Mouse (Mus musculus) kidney, embryonic 14.5 days (tissue): ENCODE measurements around the gene Lsm12. TPM values are rescaled to one million over a fixed set of nuclear protein-coding genes. Genes with fewer than 3 reads are reported as not detected.

ENCODE experiments used
- ATAC-seq: fragments of 200-750 bp; cut with Nextera tagmentation; 2 replicates; pipeline ENCODE4 v1.8.0; 2017; ENCODE audit warnings: moderate number of reproducible peaks, mild to moderate bottlenecking, moderate TSS enrichment, moderate library complexity; ENCODE audit not compliant: low FRiP score, low TSS enrichment
- H3K27ac ChIP-seq: fragments of 300-500 bp; sonication (generic); 2 replicates; pipeline ENCODE4 v1.5.1; 2014; ENCODE audit warnings: low read depth, mild to moderate bottlenecking, low read length, moderate library complexity, mixed read lengths
- H3K27me3 ChIP-seq: fragments of 300-500 bp; sonication (generic); 2 replicates; pipeline ENCODE4 v1.6.1; 2014; ENCODE audit warnings: mild to moderate bottlenecking, low read length; ENCODE audit not compliant: control insufficient read depth, insufficient read depth
- H3K36me3 ChIP-seq: fragments of 300-500 bp; sonication (generic); 2 replicates; pipeline ENCODE4 v1.6.1; 2014; ENCODE audit warnings: low read length, mixed read lengths; ENCODE audit not compliant: control insufficient read depth, insufficient read depth
- H3K4me1 ChIP-seq: fragments of 300-500 bp; sonication (generic); 2 replicates; pipeline ENCODE4 v1.6.1; 2014; ENCODE audit warnings: low read length, mixed read lengths; ENCODE audit not compliant: control insufficient read depth, insufficient read depth
- H3K4me2 ChIP-seq: fragments of 300-500 bp; sonication (generic); replicated peaks from 2 replicates; pipeline ENCODE4 v1.6.1; 2014; ENCODE audit warnings: low read depth, mild to moderate bottlenecking, low read length
- H3K4me3 ChIP-seq: fragments of 300-500 bp; sonication (generic); 2 replicates; pipeline ENCODE4 v1.5.1; 2014; ENCODE audit warnings: mild to moderate bottlenecking, low read length
- H3K9ac ChIP-seq: fragments of 300-500 bp; sonication (generic); 2 replicates; pipeline ENCODE4 v1.6.1; 2014; ENCODE audit warnings: low read depth, mild to moderate bottlenecking, low read length, moderate library complexity
- H3K9me3 ChIP-seq: fragments of 300-500 bp; sonication (generic); 2 replicates; pipeline ENCODE4 v1.6.1; 2016; ENCODE audit warnings: low read length; ENCODE audit not compliant: control insufficient read depth
- WGBS: fragments of 180-500 bp; shearing (Covaris S2); extraction: QIAGEN DNeasy Blood & Tissue Kit; methylation state at CpG from one replicate; pipeline ENCODE4 v1.1.7; 2014; 5-methylcytosine and 5-hydroxymethylcytosine counted together
- polyA plus RNA-seq: library from polyadenylated mRNA; unstranded; fragments of >200 nt; fragmentation: Nextera tagmentation; extraction: Ambion mirVana; gene quantifications from 2 replicates; pipeline ENCODE4 v1.2.1, GENCODE M21; 2014

The Lsm12 gene
- polyA plus RNA-seq: 93.9 and 106 TPM in 2 replicates

- H3K4me1 ChIP-seq: peaks cover 18% of the 10 kb centered on the region
- H3K9ac ChIP-seq: peak within 1 kb of the TSS; percentile 87
- H3K27me3 ChIP-seq: no peaks in the 10 kb centered on the region
- H3K9me3 ChIP-seq: no peaks in the 10 kb centered on the region
- under 1% methylated on average over 69 of the region's 70 CpGs for WGBS
- H3K4me3 ChIP-seq: peak within 1 kb of the TSS; percentile 76
- peak within 1 kb of the TSS; percentile 53 for H3K4me2 ChIP-seq
- H3K27ac ChIP-seq: peak within 1 kb of the TSS; percentile 81
- ATAC-seq: peak; percentile 82
- H3K36me3 ChIP-seq: peaks cover 27% of the 10 kb centered on the region
These were observed at the start of gene Lsm12 for GRCm38 (mm10) chr11:102184646-102185495. Gene Lsm12 (minus strand): TSS chr11:102185296.

GRCm38 (mm10) chr11:102230006-102230741 lies 45.1 kb upstream of the Lsm12 start, which contains the start of gene Hdac5:
Gene Hdac5 (minus strand): TSS chr11:102230166.
- H3K4me2 ChIP-seq: peak within 1 kb of the TSS; percentile 88
- no peaks in the 10 kb centered on the region for H3K36me3 ChIP-seq
- under 1% methylated on average over 40 of the region's 49 CpGs for WGBS
- peak within 1 kb of the TSS; percentile 92 for H3K9ac ChIP-seq
- peaks cover 21% of the 10 kb centered on the region for H3K4me1 ChIP-seq
- H3K27ac ChIP-seq: peak within 1 kb of the TSS; percentile 62; the same call in 1 of the 2 replicates
- ATAC-seq: peak; percentile 90
- H3K27me3 ChIP-seq: no peaks in the 10 kb centered on the region
- no peaks in the 10 kb centered on the region for H3K9me3 ChIP-seq
- H3K4me3 ChIP-seq: peak within 1 kb of the TSS; percentile 92

GRCm38 (mm10) chr11:102229331-102229953 lies 44.3 kb upstream of the Lsm12 start:
- H3K27ac ChIP-seq: peak overlapping the region; percentile 62; the same call in 1 of the 2 replicates
- H3K4me3 ChIP-seq: peak overlapping the region; percentile 92
- H3K9ac ChIP-seq: peak overlapping the region; percentile 92
- ATAC-seq: peak; percentile 40
- no peaks in the 10 kb centered on the region for H3K36me3 ChIP-seq
- peaks cover 27% of the 10 kb centered on the region for H3K4me1 ChIP-seq
- peak overlapping the region; percentile 88 for H3K4me2 ChIP-seq
- WGBS: 1% methylated on average over 40 of the region's 47 CpGs
- no peaks in the 10 kb centered on the region for H3K27me3 ChIP-seq
- no peaks in the 10 kb centered on the region for H3K9me3 ChIP-seq

GRCm38 (mm10) chr11:102228646-102229268 lies 43.7 kb upstream of the Lsm12 start:
- Histone ChIP-seq H3K9ac (peak overlapping the region; percentile 92; the same call in 1 of the 2 replicates), H3K27ac (no peak overlapping the region), H3K4me3 (peak overlapping the region; percentile 92), H3K36me3 (no peaks in the 10 kb centered on the region), H3K4me1 (peaks cover 28% of the 10 kb centered on the region), H3K4me2 (peak overlapping the region; percentile 88), H3K9me3 (no peaks in the 10 kb centered on the region), H3K27me3 (no peaks in the 10 kb centered on the region)
- no peak for ATAC-seq
- 20% methylated on average over 7 of the region's 7 CpGs for WGBS

GRCm38 (mm10) chr11:102228191-102228545 lies 43.1 kb upstream of the Lsm12 start:
- Histone ChIP-seq H3K9me3 (no peaks in the 10 kb centered on the region), H3K4me3 (peak overlapping the region; percentile 92), H3K4me1 (peaks cover 28% of the 10 kb centered on the region), H3K4me2 (peak overlapping the region; percentile 88), H3K9ac (peak overlapping the region; percentile 18; the same call in 1 of the 2 replicates), H3K36me3 (no peaks in the 10 kb centered on the region), H3K27me3 (no peaks in the 10 kb centered on the region), H3K27ac (no peak overlapping the region)
- no peak for ATAC-seq
- 35% methylated on average over 9 of the region's 9 CpGs for WGBS

- Histone ChIP-seq H3K27ac (no peak overlapping the region), H3K36me3 (no peaks in the 10 kb centered on the region), H3K9ac (peak overlapping the region; percentile 18; the same call in 1 of the 2 replicates), H3K9me3 (no peaks in the 10 kb centered on the region), H3K4me3 (peak overlapping the region; percentile 92), H3K4me2 (peak overlapping the region; percentile 88), H3K27me3 (no peaks in the 10 kb centered on the region), H3K4me1 (peaks cover 28% of the 10 kb centered on the region)
- no peak for ATAC-seq
- WGBS: 27% methylated on average over 12 of the region's 12 CpGs
These were observed 42.4 kb upstream of the Lsm12 start for GRCm38 (mm10) chr11:102227270-102228190.

- ATAC-seq: no peak
- 78% methylated on average over 12 of the region's 12 CpGs for WGBS
- Histone ChIP-seq H3K27me3 (no peaks in the 10 kb centered on the region), H3K4me3 (no peak overlapping the region), H3K27ac (no peak overlapping the region), H3K9me3 (no peaks in the 10 kb centered on the region), H3K4me2 (no peak overlapping the region), H3K36me3 (no peaks in the 10 kb centered on the region), H3K9ac (no peak overlapping the region), H3K4me1 (peaks cover 39% of the 10 kb centered on the region)
These were observed 41.2 kb upstream of the Lsm12 start for GRCm38 (mm10) chr11:102226067-102226978.
